Mouse (Mus musculus): Measurements from ENCODE around the gene Ubash3a. TPM values are rescaled to one million over a fixed set of nuclear protein-coding genes. Genes with fewer than 3 reads are reported as not detected.

The Ubash3a gene
- polyA plus RNA-seq (2011; ENCODE audit: insufficient read length, low read depth, missing spikeins), result not detected in 2 replicates

GRCm38 (mm10) chr17:31207771-31208334 is at the start of gene Ubash3a:
Gene Ubash3a (plus strand): TSS chr17:31207873.
- H3K4me3 ChIP-seq (ENCODE audit: insufficient read depth, low read length), result no peak within 1 kb of the TSS
- no peaks in the 10 kb centered on the region for H3K4me1 ChIP-seq (ENCODE audit: control insufficient read depth, insufficient read depth, low read length)
- TF ChIP-seq POLR2A (IDR thresholded peaks at IDR 0.05; ENCODE audit: low read depth, low read length) (no peak), CTCF (IDR thresholded peaks at IDR 0.05; ENCODE audit: borderline replicate concordance, insufficient read depth, low read length) (no peak)
- H3K27ac ChIP-seq (ENCODE audit: insufficient read depth, low read length), result no peak within 1 kb of the TSS

DNA sequence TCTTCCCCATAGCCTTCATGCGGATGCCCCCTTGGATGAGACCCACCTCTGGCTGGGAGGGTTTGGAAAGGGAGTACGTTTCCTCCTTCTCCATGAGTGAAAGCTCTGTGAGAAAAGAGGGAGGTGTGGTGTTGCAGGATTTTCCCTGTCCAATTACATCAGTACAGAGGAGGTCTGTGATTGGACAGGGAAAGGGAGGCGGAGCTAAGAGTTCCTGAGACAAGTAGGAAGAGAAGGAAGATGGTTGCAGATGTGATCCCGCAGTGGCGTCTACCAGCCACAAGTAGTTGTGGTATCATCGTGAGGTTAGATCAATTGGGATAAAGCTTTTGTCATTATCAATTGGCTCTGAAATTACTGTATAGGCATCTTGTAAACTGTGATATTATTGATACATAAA is 49.8 kb upstream of the Ubash3a start:
- no peak overlapping the region for H3K27ac ChIP-seq (ENCODE audit: insufficient read depth, low read length)
- no peaks in the 10 kb centered on the region for H3K4me1 ChIP-seq (ENCODE audit: control insufficient read depth, insufficient read depth, low read length)
- TF ChIP-seq CTCF (IDR thresholded peaks at IDR 0.05; ENCODE audit: borderline replicate concordance, insufficient read depth, low read length), result no peak
- no peak for TF ChIP-seq POLR2A (IDR thresholded peaks at IDR 0.05; ENCODE audit: low read depth, low read length)
- H3K4me3 ChIP-seq (ENCODE audit: insufficient read depth, low read length), result no peak overlapping the region

- Histone ChIP-seq H3K27ac (ENCODE audit: insufficient read depth, low read length) (no peak overlapping the region), H3K4me3 (ENCODE audit: insufficient read depth, low read length) (no peak overlapping the region), H3K4me1 (ENCODE audit: control insufficient read depth, insufficient read depth, low read length) (no peaks in the 10 kb centered on the region)
- TF ChIP-seq POLR2A (IDR thresholded peaks at IDR 0.05; ENCODE audit: low read depth, low read length) (no peak), CTCF (IDR thresholded peaks at IDR 0.05; ENCODE audit: borderline replicate concordance, insufficient read depth, low read length) (no peak)
These were observed 47.4 kb upstream of the Ubash3a start for GRCm38 (mm10) chr17:31160291-31160690.

GRCm38 (mm10) chr17:31162607-31163006 is 45.1 kb upstream of the Ubash3a start:
- no peak overlapping the region for H3K27ac ChIP-seq (ENCODE audit: insufficient read depth, low read length)
- no peak for TF ChIP-seq POLR2A (IDR thresholded peaks at IDR 0.05; ENCODE audit: low read depth, low read length)
- no peak for TF ChIP-seq CTCF (IDR thresholded peaks at IDR 0.05; ENCODE audit: borderline replicate concordance, insufficient read depth, low read length)
- H3K4me1 ChIP-seq (ENCODE audit: control insufficient read depth, insufficient read depth, low read length), result no peaks in the 10 kb centered on the region
- no peak overlapping the region for H3K4me3 ChIP-seq (ENCODE audit: insufficient read depth, low read length)

GRCm38 (mm10) chr17:31163821-31164220 is 43.9 kb upstream of the Ubash3a start:
- H3K4me3 ChIP-seq (ENCODE audit: insufficient read depth, low read length), result no peak overlapping the region
- TF ChIP-seq CTCF (IDR thresholded peaks at IDR 0.05; ENCODE audit: borderline replicate concordance, insufficient read depth, low read length) (no peak), POLR2A (IDR thresholded peaks at IDR 0.05; ENCODE audit: low read depth, low read length) (no peak)
- H3K27ac ChIP-seq (ENCODE audit: insufficient read depth, low read length), result no peak overlapping the region

GRCm38 (mm10) chr17:31165127-31165526 is 42.5 kb upstream of the Ubash3a start, which contains the start of gene Tff1:
Gene Tff1 (minus strand): TSS chr17:31165277.
- TF ChIP-seq POLR2A (IDR thresholded peaks at IDR 0.05; ENCODE audit: low read depth, low read length), result no peak
- no peak for TF ChIP-seq CTCF (IDR thresholded peaks at IDR 0.05; ENCODE audit: borderline replicate concordance, insufficient read depth, low read length)
- Histone ChIP-seq H3K4me1 (ENCODE audit: control insufficient read depth, insufficient read depth, low read length) (no peaks in the 10 kb centered on the region), H3K4me3 (ENCODE audit: insufficient read depth, low read length) (no peak within 1 kb of the TSS), H3K27ac (ENCODE audit: insufficient read depth, low read length) (no peak within 1 kb of the TSS)

More at GRCm38 (mm10) chr17:31163821-31164220, 43.9 kb upstream of the Ubash3a start:
- H3K4me1 ChIP-seq (ENCODE audit: control insufficient read depth, insufficient read depth, low read length), result no peaks in the 10 kb centered on the region

GRCm38 (mm10) chr17:31169796-31170195 is 37.9 kb upstream of the Ubash3a start:
- TF ChIP-seq POLR2A (IDR thresholded peaks at IDR 0.05; ENCODE audit: low read depth, low read length), result no peak
- TF ChIP-seq CTCF (IDR thresholded peaks at IDR 0.05; ENCODE audit: borderline replicate concordance, insufficient read depth, low read length), result no peak
- Histone ChIP-seq H3K4me1 (ENCODE audit: control insufficient read depth, insufficient read depth, low read length) (no peaks in the 10 kb centered on the region), H3K27ac (ENCODE audit: insufficient read depth, low read length) (no peak overlapping the region), H3K4me3 (ENCODE audit: insufficient read depth, low read length) (no peak overlapping the region)

- Histone ChIP-seq H3K4me3 (ENCODE audit: insufficient read depth, low read length) (no peak overlapping the region), H3K27ac (ENCODE audit: insufficient read depth, low read length) (no peak overlapping the region), H3K4me1 (ENCODE audit: control insufficient read depth, insufficient read depth, low read length) (no peaks in the 10 kb centered on the region)
- no peak for TF ChIP-seq CTCF (IDR thresholded peaks at IDR 0.05; ENCODE audit: borderline replicate concordance, insufficient read depth, low read length)
- no peak for TF ChIP-seq POLR2A (IDR thresholded peaks at IDR 0.05; ENCODE audit: low read depth, low read length)
These were observed 31.4 kb upstream of the Ubash3a start for GRCm38 (mm10) chr17:31176321-31176720.

DNA sequence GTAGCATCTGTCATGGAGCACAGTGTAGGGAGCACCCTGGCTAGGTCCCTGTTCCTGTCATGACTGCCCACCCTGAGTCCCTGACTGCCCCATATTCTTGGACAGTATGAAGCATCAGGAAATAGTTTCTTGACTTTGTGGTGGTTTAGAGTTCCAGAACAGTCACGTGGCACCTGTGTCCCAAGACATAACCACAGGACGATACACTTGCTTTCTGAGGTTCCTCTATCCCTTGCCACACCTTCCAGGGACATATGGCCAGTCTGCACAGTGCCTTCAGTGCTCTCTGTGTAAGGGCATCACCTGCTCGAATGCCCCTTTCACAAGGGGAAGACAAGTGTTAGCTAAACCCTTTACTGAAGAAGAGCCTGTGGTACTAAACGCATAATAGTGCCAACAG is 26.2 kb upstream of the Ubash3a start:
- Histone ChIP-seq H3K27ac (ENCODE audit: insufficient read depth, low read length) (no peak overlapping the region), H3K4me1 (ENCODE audit: control insufficient read depth, insufficient read depth, low read length) (no peaks in the 10 kb centered on the region), H3K4me3 (ENCODE audit: insufficient read depth, low read length) (no peak overlapping the region)
- TF ChIP-seq CTCF (IDR thresholded peaks at IDR 0.05; ENCODE audit: borderline replicate concordance, insufficient read depth, low read length), result no peak
- no peak for TF ChIP-seq POLR2A (IDR thresholded peaks at IDR 0.05; ENCODE audit: low read depth, low read length)

DNA sequence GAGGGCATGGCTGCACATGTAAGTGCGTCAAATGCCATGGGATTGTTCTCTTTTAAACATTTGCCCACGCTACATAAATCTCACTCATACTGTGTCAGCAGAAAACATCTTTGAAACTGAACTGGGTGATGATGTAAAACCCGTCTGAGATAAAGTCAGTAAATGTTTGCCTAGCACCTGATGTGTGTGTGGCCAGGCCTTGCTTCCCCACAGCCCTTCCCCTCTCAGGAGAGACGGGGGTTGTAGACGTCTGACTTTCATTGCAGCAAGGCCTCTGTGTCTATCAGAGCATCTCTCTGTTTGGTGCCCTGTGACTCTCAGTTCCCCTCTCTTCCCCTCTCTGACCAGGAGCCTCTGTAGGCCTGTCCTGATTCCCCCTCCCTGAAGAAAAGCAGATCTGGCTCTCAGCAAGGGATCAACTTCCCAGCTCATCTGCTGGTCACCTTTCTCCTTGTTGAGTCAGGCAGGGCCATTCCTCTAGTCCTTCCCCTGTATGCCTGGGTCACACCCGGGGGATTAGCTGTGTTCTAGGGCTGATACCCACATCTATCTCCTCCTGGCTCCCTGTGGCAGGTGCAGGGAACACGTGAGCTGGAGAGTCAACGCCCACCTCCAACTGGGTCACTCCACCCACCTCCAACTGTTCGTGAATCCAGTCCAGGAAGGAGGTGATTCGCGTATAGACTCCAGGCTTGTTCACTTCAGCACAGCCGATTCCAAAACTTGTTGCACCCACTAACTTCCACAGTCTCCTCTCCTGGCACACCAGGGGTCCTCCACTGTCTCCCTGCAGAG is 24.3 kb upstream of the Ubash3a start:
- Histone ChIP-seq H3K27ac (ENCODE audit: insufficient read depth, low read length) (no peak overlapping the region), H3K4me3 (ENCODE audit: insufficient read depth, low read length) (no peak overlapping the region), H3K4me1 (ENCODE audit: control insufficient read depth, insufficient read depth, low read length) (no peaks in the 10 kb centered on the region)
- TF ChIP-seq CTCF (IDR thresholded peaks at IDR 0.05; ENCODE audit: borderline replicate concordance, insufficient read depth, low read length) (no peak), POLR2A (IDR thresholded peaks at IDR 0.05; ENCODE audit: low read depth, low read length) (no peak)

Measured in embryonic fibroblast, embryonic 13.5 days (primary cell).